8 mouse cellular contexts compared by ENCODE assay signal in genomic region chr9:45268597-45269325, GRCm38 (mm10). TPM values are rescaled to one million over a fixed set of nuclear protein-coding genes. Genes with fewer than 3 reads are reported as not detected.
A peak's percentile ranks its signal among the peaks of the same experiment; 100 is the strongest.
DNase-seq lines count a peak whose midpoint lies in the region; ATAC-seq and TF ChIP-seq lines count a peak whose summit lies in the region.

Gene Il10ra, minus strand, starts transcription at chr9:45269149.

- peak within 1 kb of the TSS; percentile 51 for H3K4me3 ChIP-seq in embryonic facial prominence, embryonic 10.5 days
- peak within 1 kb of the TSS; percentile 45 for H3K4me3 ChIP-seq in heart, embryonic 15.5 days
- H3K4me3 ChIP-seq in kidney, embryonic 14.5 days (ENCODE audit: low read length), result peak within 1 kb of the TSS; percentile 33
- H3K4me3 ChIP-seq in liver, embryonic 16.5 days (ENCODE audit: low read depth, low read length), result peak within 1 kb of the TSS; percentile 41
- peak within 1 kb of the TSS; percentile 33 for H3K4me3 ChIP-seq in stomach, postnatal 0 days (ENCODE audit: low read depth, low read length)

- no peaks in the 10 kb centered on the region for H3K9me3 ChIP-seq in embryonic facial prominence, embryonic 10.5 days
- H3K9me3 ChIP-seq in heart, embryonic 15.5 days (replicated peaks), result no peaks in the 10 kb centered on the region
- H3K9me3 ChIP-seq in kidney, embryonic 14.5 days (ENCODE audit: control insufficient read depth, low read length), result no peaks in the 10 kb centered on the region
- H3K9me3 ChIP-seq in liver, embryonic 16.5 days (replicated peaks; ENCODE audit: control insufficient read depth, low read length), result no peaks in the 10 kb centered on the region
- no peaks in the 10 kb centered on the region for H3K9me3 ChIP-seq in stomach, postnatal 0 days (ENCODE audit: control insufficient read depth, low read length)

- H3K9ac ChIP-seq in heart, embryonic 15.5 days, result no peak within 1 kb of the TSS
- H3K9ac ChIP-seq in kidney, embryonic 14.5 days (ENCODE audit: low read depth, low read length), result peak within 1 kb of the TSS; percentile 48; the same call in 1 of the 2 replicates
- 0 out of 2 replicates have a peak within 1 kb of the TSS, but pooled peaks have one; percentile 2 for H3K9ac ChIP-seq in liver, embryonic 16.5 days (ENCODE audit: low read depth, low read length)
- H3K9ac ChIP-seq in stomach, postnatal 0 days (ENCODE audit: low read length), result peak within 1 kb of the TSS; percentile 41; the same call in 1 of the 2 replicates

- H3K4me1 ChIP-seq in embryonic facial prominence, embryonic 10.5 days, result peaks cover 13% of the 10 kb centered on the region
- H3K4me1 ChIP-seq in heart, embryonic 15.5 days (replicated peaks), result peaks cover 6% of the 10 kb centered on the region
- H3K4me1 ChIP-seq in kidney, embryonic 14.5 days (ENCODE audit: control insufficient read depth, insufficient read depth, low read length), result no peaks in the 10 kb centered on the region
- H3K4me1 ChIP-seq in liver, embryonic 16.5 days (ENCODE audit: control insufficient read depth, low read depth, low read length), result no peaks in the 10 kb centered on the region
- H3K4me1 ChIP-seq in stomach, postnatal 0 days (replicated peaks; ENCODE audit: control insufficient read depth, insufficient read depth), result no peaks in the 10 kb centered on the region

- H3K27ac ChIP-seq in embryonic facial prominence, embryonic 10.5 days (replicated peaks), result no peak within 1 kb of the TSS
- H3K27ac ChIP-seq in heart, embryonic 15.5 days, result no peak within 1 kb of the TSS
- H3K27ac ChIP-seq in kidney, embryonic 14.5 days (ENCODE audit: low read depth, low read length), result no peak within 1 kb of the TSS
- no peak within 1 kb of the TSS for H3K27ac ChIP-seq in liver, embryonic 16.5 days (ENCODE audit: low read length)
- no peak within 1 kb of the TSS for H3K27ac ChIP-seq in stomach, postnatal 0 days (replicated peaks)

- H3K27me3 ChIP-seq in embryonic facial prominence, embryonic 10.5 days (replicated peaks; ENCODE audit: low read depth, poor library complexity, severe bottlenecking), result peaks cover 74% of the 10 kb centered on the region
- H3K27me3 ChIP-seq in heart, embryonic 15.5 days, result peaks cover 63% of the 10 kb centered on the region
- peaks cover 24% of the 10 kb centered on the region; the same call in 1 of the 2 replicates for H3K27me3 ChIP-seq in kidney, embryonic 14.5 days (ENCODE audit: control insufficient read depth, insufficient read depth, low read length)
- H3K27me3 ChIP-seq in liver, embryonic 16.5 days (ENCODE audit: control insufficient read depth, insufficient read depth, low read depth, low read length), result peaks cover 23% of the 10 kb centered on the region; the same call in 1 of the 2 replicates
- H3K27me3 ChIP-seq in stomach, postnatal 0 days (ENCODE audit: control insufficient read depth, insufficient read depth, low read length), result peaks cover 3% of the 10 kb centered on the region; the same call in 1 of the 2 replicates

- peak; percentile 15; the same call in 1 of the 2 replicates for TF ChIP-seq CTCF in stomach, postnatal 0 days (IDR thresholded peaks at IDR 0.05; ENCODE audit: low read depth)

- H3K36me3 ChIP-seq in embryonic facial prominence, embryonic 10.5 days (replicated peaks), result no peaks in the 10 kb centered on the region
- H3K36me3 ChIP-seq in heart, embryonic 15.5 days, result no peaks in the 10 kb centered on the region
- no peaks in the 10 kb centered on the region for H3K36me3 ChIP-seq in kidney, embryonic 14.5 days (ENCODE audit: control insufficient read depth, insufficient read depth, low read length)
- no peaks in the 10 kb centered on the region for H3K36me3 ChIP-seq in liver, embryonic 16.5 days (ENCODE audit: control insufficient read depth, insufficient read depth)
- H3K36me3 ChIP-seq in stomach, postnatal 0 days (ENCODE audit: control insufficient read depth, insufficient read depth, low read length), result no peaks in the 10 kb centered on the region

- no peak for ATAC-seq in heart, embryonic 15.5 days (replicated peaks; ENCODE audit: insufficient number of reproducible peaks, insufficient read depth, low FRiP score, low read depth)
- ATAC-seq in kidney, embryonic 14.5 days (ENCODE audit: low FRiP score, low TSS enrichment), result peak; percentile 64; the same call in 1 of the 2 replicates
- no peak for ATAC-seq in liver, embryonic 16.5 days (ENCODE audit: low read depth)
- no peak for ATAC-seq in stomach, postnatal 0 days (ENCODE audit: low FRiP score, low TSS enrichment)

- no peak for TF ChIP-seq EP300 in stomach, postnatal 0 days (optimal IDR thresholded peaks at IDR 0.05)

- peak within 1 kb of the TSS; percentile 60 for H3K4me2 ChIP-seq in heart, embryonic 15.5 days
- peak within 1 kb of the TSS; percentile 46 for H3K4me2 ChIP-seq in kidney, embryonic 14.5 days (replicated peaks; ENCODE audit: low read depth, low read length)
- H3K4me2 ChIP-seq in liver, embryonic 16.5 days (ENCODE audit: low read depth, low read length), result peak within 1 kb of the TSS; percentile 33
- peak within 1 kb of the TSS; percentile 51 for H3K4me2 ChIP-seq in stomach, postnatal 0 days (replicated peaks; ENCODE audit: low read depth)

- peak; percentile 75 to 76 for DNase-seq in spleen, adult 18-20 months
- no peak for DNase-seq in spleen, adult 12 weeks (ENCODE audit: low spot score)
- peak; percentile 63 for DNase-seq in embryonic facial prominence, embryonic 10.5 days (ENCODE audit: low spot score)
- DNase-seq in natural killer cell, adult 2 months (ENCODE audit: low spot score in 2 of 2), result peak; percentile 65 to 69
- peak; percentile 67 for DNase-seq in stomach, postnatal 0 days (ENCODE audit: low spot score)

- 6% methylated on average over 36 of the region's 36 CpGs for WGBS in embryonic facial prominence, embryonic 10.5 days
- 9% methylated on average over 36 of the region's 36 CpGs for WGBS in heart, embryonic 15.5 days
- WGBS in kidney, embryonic 14.5 days, result 6% methylated on average over 36 of the region's 36 CpGs
- WGBS in liver, embryonic 16.5 days (ENCODE audit: insufficient replicate concordance), result 3% methylated on average over 36 of the region's 36 CpGs
- WGBS in stomach, postnatal 0 days, result 7% methylated on average over 36 of the region's 36 CpGs

RNA-seq across cellular contexts. Expression of gene Il10ra, which starts in this region (rescaled TPM):
- 0.55 and 0.59 TPM in 2 replicates for polyA plus RNA-seq in embryonic facial prominence, embryonic 10.5 days (2016; fragmentation: Nextera tagmentation; extraction: Ambion mirVana)
- 0.84 and 1.7 TPM in 2 replicates for polyA plus RNA-seq in heart, embryonic 15.5 days (2015; fragmentation: Nextera tagmentation; extraction: Ambion mirVana)
- 0.31 and 0.97 TPM in 2 replicates for polyA plus RNA-seq in kidney, embryonic 14.5 days (2014; fragmentation: Nextera tagmentation; extraction: Ambion mirVana)
- polyA plus RNA-seq in liver, embryonic 16.5 days (2015; fragmentation: Nextera tagmentation; extraction: Ambion mirVana), result 1.9 and 2.7 TPM in 2 replicates
- 1.0 and 1.1 TPM in 2 replicates for polyA plus RNA-seq in stomach, postnatal 0 days (2015; fragmentation: Nextera tagmentation; extraction: Ambion mirVana)

Comparison
In these comparisons a context has a peak if more than half of its experiments do, and no peak if none do; other contexts are left out.
1. Peak in DNase-seq and H3K4me3 ChIP-seq in embryonic facial prominence, embryonic 10.5 days; RNA of the gene not detected or under 1 TPM.
2. Peak in ATAC-seq, H3K4me3 ChIP-seq, H3K9ac ChIP-seq and H3K4me2 ChIP-seq in kidney, embryonic 14.5 days; RNA of the gene not detected or under 1 TPM.